Mouse (Mus musculus): ENCODE results near the gene Cklf. TPM values are rescaled to one million over a fixed set of nuclear protein-coding genes. Genes with fewer than 3 reads are reported as not detected.

Cklf gene
- polyA plus RNA-seq, 1 experiment: 7.9 TPM

DNA sequence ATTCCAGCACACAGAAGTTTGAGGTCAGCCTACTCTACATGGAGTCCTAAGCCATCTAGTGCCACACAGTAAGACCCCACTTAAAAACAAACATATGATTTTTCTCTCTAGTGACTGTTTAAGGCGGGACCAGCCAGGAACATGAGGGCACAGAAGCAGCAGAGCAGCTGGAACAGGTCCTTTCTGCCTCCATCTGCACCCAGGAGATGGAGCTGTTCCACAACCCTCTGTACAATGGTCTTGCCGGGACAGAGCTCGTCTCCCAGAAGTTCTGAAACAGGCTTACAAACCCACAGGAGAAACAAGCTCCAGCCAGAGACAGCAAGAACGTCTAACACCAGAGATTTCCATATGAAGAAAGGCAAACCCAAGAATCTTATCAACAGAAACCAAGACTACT is 62.6 kb downstream of the Cklf start:
- TF ChIP-seq CTCF (IDR thresholded peaks at IDR 0.05; ENCODE audit: borderline replicate concordance, insufficient read depth, low read depth, low read length) (peak; percentile 14; the same call in 1 of the 2 replicates), POLR2A (IDR thresholded peaks at IDR 0.05; ENCODE audit: borderline replicate concordance, insufficient read depth, low read length) (no peak)
- no peak for DNase-seq
- WGBS: 59% methylated on average over 4 of the region's 4 CpGs
- H3K27ac ChIP-seq (ENCODE audit: insufficient read depth, low read length): no peak overlapping the region
- H3K4me3 ChIP-seq (replicated peaks; ENCODE audit: insufficient read depth, low read depth, low read length): no peak overlapping the region
- no peaks in the 10 kb centered on the region for H3K27me3 ChIP-seq (ENCODE audit: control insufficient read depth, insufficient read depth, low read length)
- peaks cover 2% of the 10 kb centered on the region; the same call in 1 of the 2 replicates for H3K4me1 ChIP-seq (ENCODE audit: control insufficient read depth, insufficient read depth, low read length)

Other genes with a start within 250 kb of the Cklf start
- gene Cdh5, start 149.2 kb upstream of the Cklf start, polyA plus RNA-seq (2012; rRNA removed): 9.9 and 10.3 TPM in 2 replicates
- 21.8 and 23.0 TPM in 2 replicates for gene Bean1, start 80.4 kb upstream of the Cklf start, polyA plus RNA-seq (2012; rRNA removed)
- 37.2 and 38.4 TPM in 2 replicates for gene Tk2, start 2.3 kb upstream of the Cklf start, polyA plus RNA-seq (2012; rRNA removed)
- not detected in 2 replicates for gene Cmtm2a, start 42.3 kb downstream of the Cklf start, polyA plus RNA-seq (2012; rRNA removed)
- not detected in 2 replicates for gene Gm45711, start 59.2 kb downstream of the Cklf start, polyA plus RNA-seq (2012; rRNA removed)
- gene Cmtm1, start 59.3 kb downstream of the Cklf start, polyA plus RNA-seq (2012; rRNA removed): not detected in 2 replicates
- gene Gm11020, start 70.7 kb downstream of the Cklf start, polyA plus RNA-seq (2012; rRNA removed): not detected in 2 replicates
- gene Cmtm2b, start 71.4 kb downstream of the Cklf start, polyA plus RNA-seq (2012; rRNA removed): not detected in 2 replicates
- gene Cmtm3, start 88.5 kb downstream of the Cklf start, polyA plus RNA-seq (2012; rRNA removed): 16.9 and 18.6 TPM in 2 replicates
- 31.1 and 33.3 TPM in 2 replicates for gene Cmtm4, start 144.9 kb downstream of the Cklf start, polyA plus RNA-seq (2012; rRNA removed)
- gene Dync1li2, start 192.2 kb downstream of the Cklf start, polyA plus RNA-seq (2012; rRNA removed): 174 and 191 TPM in 2 replicates

Data from cerebellum, adult 2 months (tissue).